Mouse (Mus musculus) small intestine, adult 2 months (tissue): ENCODE data around the gene Capn11.

ENCODE experiments used
- CTCF ChIP-seq: fragments of 200-500 bp; IDR thresholded peaks from 2 replicates; pipeline ENCODE4 v1.5.1; 2012; ENCODE audit warnings: low read depth, mild to moderate bottlenecking, control low read depth, inconsistent platforms, low read length, moderate library complexity, mixed read lengths; ENCODE audit not compliant: insufficient replicate concordance, insufficient read length; ENCODE audit errors: extremely low read depth
- POLR2A ChIP-seq: fragments of 200-500 bp; IDR thresholded peaks from 2 replicates; pipeline ENCODE4 v1.6.1; 2012; ENCODE audit warnings: low read depth, mild to moderate bottlenecking, control low read depth, inconsistent platforms, low read length, moderate library complexity

GRCm38 (mm10) chr17:45585725-45586448 is 73.2 kb downstream of the Capn11 start:
- no peak for TF ChIP-seq POLR2A
- no peak for TF ChIP-seq CTCF
